Mouse (Mus musculus) liver, embryonic 15.5 days (tissue): ENCODE results near the gene Rab6b. TPM values are rescaled to one million over a fixed set of nuclear protein-coding genes. Genes with fewer than 3 reads are reported as not detected.
"Not testable (repeated sequence)": the region's sequence is repeated elsewhere in the genome, so short reads cannot be mapped to it uniquely, and the experiment has no call there.

Source experiments
- ATAC-seq: fragments of 200-750 bp; cut with Nextera tagmentation; 2 replicates; pipeline ENCODE4 v1.8.0; 2017; ENCODE audit warnings: moderate number of reproducible peaks, mild to moderate bottlenecking, moderate library complexity; ENCODE audit not compliant: insufficient read depth
- H3K27ac ChIP-seq: fragments of 300-500 bp; sonication (generic); replicated peaks from 2 replicates; pipeline ENCODE4 v1.5.1; 2015; ENCODE audit warnings: mild to moderate bottlenecking, inconsistent platforms
- H3K27me3 ChIP-seq: fragments of 300-500 bp; sonication (generic); 2 replicates; pipeline ENCODE4 v1.6.1; 2015; ENCODE audit warnings: mild to moderate bottlenecking, inconsistent platforms
- H3K36me3 ChIP-seq: fragments of 300-500 bp; sonication (generic); replicated peaks from 2 replicates; pipeline ENCODE4 v1.6.1; 2015; ENCODE audit warnings: moderate library complexity, mild to moderate bottlenecking, inconsistent platforms
- H3K4me1 ChIP-seq: fragments of 300-500 bp; sonication (generic); replicated peaks from 2 replicates; pipeline ENCODE4 v1.6.1; 2015; ENCODE audit warnings: inconsistent platforms
- H3K4me2 ChIP-seq: fragments of 300-500 bp; sonication (generic); 2 replicates; pipeline ENCODE4 v1.6.1; 2015; ENCODE audit warnings: moderate library complexity, mild to moderate bottlenecking, inconsistent platforms
- H3K4me3 ChIP-seq: fragments of 300-500 bp; sonication (generic); replicated peaks from 2 replicates; pipeline ENCODE4 v1.5.1; 2015; ENCODE audit warnings: mild to moderate bottlenecking, inconsistent platforms
- H3K9ac ChIP-seq: fragments of 300-500 bp; sonication (generic); 2 replicates; pipeline ENCODE4 v1.6.1; 2015; ENCODE audit warnings: moderate library complexity, mild to moderate bottlenecking, inconsistent platforms
- H3K9me3 ChIP-seq: fragments of 300-500 bp; sonication (generic); replicated peaks from 2 replicates; pipeline ENCODE4 v1.6.1; 2016; ENCODE audit warnings: inconsistent platforms
- WGBS: fragments of 180-500 bp; shearing (Covaris S2); methylation state at CpG from one replicate; pipeline ENCODE4 v1.1.7; 2015; ENCODE audit warnings: mixed read lengths; ENCODE audit not compliant: insufficient replicate concordance; 5-methylcytosine and 5-hydroxymethylcytosine counted together
- polyA plus RNA-seq: library from polyadenylated mRNA; unstranded; fragments of >200 nt; fragmentation: Nextera tagmentation; extraction: Ambion mirVana; gene quantifications from 2 replicates; pipeline ENCODE4 v1.2.1, GENCODE M21; 2015

The Rab6b gene
- polyA plus RNA-seq, 1 experiment from 2014 or later = 0.18 TPM

GRCm38 (mm10) chr9:103145351-103145750 lies 33.8 kb downstream of the Rab6b start:
- Histone ChIP-seq H3K9ac (no peak overlapping the region), H3K36me3 (no peaks in the 10 kb centered on the region)

DNA sequence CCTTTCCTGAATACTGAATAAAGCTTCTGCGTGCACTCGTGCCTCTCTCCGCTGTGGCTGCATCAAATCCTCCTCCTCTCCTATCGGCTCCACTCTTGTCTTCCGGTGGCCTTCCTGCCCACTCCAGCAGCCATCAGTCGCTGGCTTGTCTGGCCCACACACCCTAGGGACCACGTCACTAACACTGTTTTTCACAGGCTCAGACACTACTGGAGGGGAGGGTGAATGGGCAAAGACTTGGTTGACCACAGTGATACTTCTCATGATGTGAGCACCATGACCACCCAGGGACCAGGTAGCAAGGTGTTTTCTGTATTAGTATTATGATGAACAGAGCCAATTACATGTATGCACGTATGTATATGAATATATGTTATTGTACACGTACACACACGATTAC lies 34.7 kb downstream of the Rab6b start:
- Histone ChIP-seq H3K9me3 (no peaks in the 10 kb centered on the region), H3K4me1 (no peaks in the 10 kb centered on the region), H3K4me2 (no peak overlapping the region), H3K36me3 (no peaks in the 10 kb centered on the region), H3K4me3 (no peak overlapping the region), H3K27ac (no peak overlapping the region), H3K27me3 (no peaks in the 10 kb centered on the region), H3K9ac (no peak overlapping the region)
- 64% methylated on average over 10 of the region's 10 CpGs for whole genome bisulfite sequencing
- no peak for ATAC-seq

More at GRCm38 (mm10) chr9:103145351-103145750, 33.8 kb downstream of the Rab6b start:
- Histone ChIP-seq H3K4me3 (no peak overlapping the region), H3K4me1 (no peaks in the 10 kb centered on the region), H3K27ac (no peak overlapping the region), H3K27me3 (no peaks in the 10 kb centered on the region), H3K9me3 (no peaks in the 10 kb centered on the region), H3K4me2 (no peak overlapping the region)
- WGBS = 64% methylated on average over 5 of the region's 5 CpGs
- ATAC-seq = no peak

DNA sequence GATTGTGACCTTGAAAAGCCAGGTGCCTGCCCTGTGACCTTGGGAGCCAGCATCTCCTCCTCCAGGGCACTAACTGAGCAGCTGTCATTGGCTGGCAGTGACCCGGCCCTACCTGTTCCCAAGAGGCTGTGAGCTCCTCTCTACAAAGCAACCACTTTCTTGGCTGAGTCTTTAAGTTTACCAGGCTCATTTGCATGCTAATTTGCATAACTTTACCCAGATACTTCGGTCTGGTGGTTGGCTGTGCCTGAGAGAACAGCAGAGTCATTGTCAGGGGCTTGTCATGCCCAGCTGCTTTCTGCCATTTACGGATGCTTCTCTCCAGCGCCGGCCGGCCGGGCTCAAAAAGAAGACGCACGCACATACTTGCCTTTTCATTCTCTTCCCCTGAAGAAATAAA lies 35.1 kb downstream of the Rab6b start:
- no peak overlapping the region for H3K4me2 ChIP-seq
- no peaks in the 10 kb centered on the region for H3K27me3 ChIP-seq
- no peaks in the 10 kb centered on the region for H3K36me3 ChIP-seq
- H3K27ac ChIP-seq = no peak overlapping the region
- no peak overlapping the region for H3K9ac ChIP-seq
- no peaks in the 10 kb centered on the region for H3K9me3 ChIP-seq
- no peaks in the 10 kb centered on the region for H3K4me1 ChIP-seq
- no peak for ATAC-seq
- no peak overlapping the region for H3K4me3 ChIP-seq
- WGBS = 59% methylated on average over 9 of the region's 9 CpGs

- Histone ChIP-seq H3K4me2 (no peak overlapping the region), H3K36me3 (no peaks in the 10 kb centered on the region), H3K4me1 (no peaks in the 10 kb centered on the region), H3K9ac (no peak overlapping the region), H3K9me3 (no peaks in the 10 kb centered on the region), H3K4me3 (no peak overlapping the region), H3K27ac (no peak overlapping the region), H3K27me3 (no peaks in the 10 kb centered on the region)
- 69% methylated on average over 13 of the region's 13 CpGs for WGBS
- ATAC-seq = no peak
Measured at GRCm38 (mm10) chr9:103147103-103147502, 35.5 kb downstream of the Rab6b start.

GRCm38 (mm10) chr9:103149074-103149799 lies 37.6 kb downstream of the Rab6b start:
- H3K27ac ChIP-seq = no peak overlapping the region
- H3K4me2 ChIP-seq = no peak overlapping the region
- ATAC-seq = no peak
- no peaks in the 10 kb centered on the region for H3K9me3 ChIP-seq
- H3K4me3 ChIP-seq = no peak overlapping the region
- 46% methylated on average over 12 of the region's 12 CpGs for WGBS
- no peak overlapping the region for H3K9ac ChIP-seq
- no peaks in the 10 kb centered on the region for H3K4me1 ChIP-seq
- H3K27me3 ChIP-seq = no peaks in the 10 kb centered on the region
- H3K36me3 ChIP-seq = no peaks in the 10 kb centered on the region

DNA sequence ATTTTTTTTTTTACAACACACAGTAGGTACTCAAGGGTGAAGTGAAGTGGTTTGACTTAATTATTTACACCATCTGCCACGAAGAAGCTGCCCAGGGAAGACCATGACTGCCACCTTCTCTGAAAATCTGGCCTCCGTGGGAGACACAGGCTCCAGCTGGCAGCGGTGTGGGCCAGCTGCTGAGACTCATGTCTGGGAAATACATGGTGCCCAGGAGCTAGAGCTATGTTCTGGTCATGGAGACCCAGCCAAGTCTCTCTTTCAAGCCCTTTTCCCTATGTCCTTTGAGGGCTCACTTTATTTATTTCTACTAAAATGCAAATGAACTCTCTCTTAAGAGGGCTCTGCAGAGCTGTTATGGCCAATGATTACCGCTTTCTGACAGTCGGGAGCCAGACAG lies 41.7 kb downstream of the Rab6b start:
- Histone ChIP-seq H3K4me2 (no peak overlapping the region), H3K4me1 (no peaks in the 10 kb centered on the region), H3K27ac (no peak overlapping the region), H3K27me3 (no peaks in the 10 kb centered on the region), H3K9me3 (no peaks in the 10 kb centered on the region), H3K36me3 (no peaks in the 10 kb centered on the region), H3K9ac (no peak overlapping the region), H3K4me3 (no peak overlapping the region)
- 59% methylated on average over 5 of the region's 5 CpGs for WGBS
- no peak for ATAC-seq

DNA sequence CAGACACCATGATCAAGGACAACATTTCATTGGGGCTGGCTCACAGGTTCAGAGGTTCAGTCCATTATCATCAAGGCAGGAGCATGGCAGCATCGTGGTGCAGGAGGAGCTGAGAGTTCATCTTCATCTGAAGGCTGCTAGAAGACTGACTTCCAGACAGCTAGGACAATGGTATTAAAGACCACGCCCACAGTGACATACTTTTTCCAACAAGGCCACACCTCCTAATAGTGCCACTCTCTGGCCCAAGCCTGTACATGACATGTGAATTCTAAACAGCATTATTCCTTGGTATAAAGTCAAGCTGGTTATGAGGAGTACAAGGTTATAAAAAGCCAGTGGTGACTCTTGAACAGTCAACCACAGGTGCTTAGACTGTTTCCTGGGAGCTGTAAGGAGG lies 43.0 kb downstream of the Rab6b start:
- Histone ChIP-seq H3K27me3 (no peaks in the 10 kb centered on the region), H3K36me3 (no peaks in the 10 kb centered on the region), H3K4me1 (no peaks in the 10 kb centered on the region), H3K4me2 (no peak overlapping the region), H3K27ac (no peak overlapping the region), H3K4me3 (no peak overlapping the region), H3K9me3 (no peaks in the 10 kb centered on the region), H3K9ac (no peak overlapping the region)
- 50% methylated on average over 2 of the region's 2 CpGs for WGBS
- no peak for ATAC-seq

GRCm38 (mm10) chr9:103155158-103155557 lies 43.6 kb downstream of the Rab6b start:
- WGBS = 66% methylated on average over 7 of the region's 7 CpGs
- not testable (repeated sequence) for H3K27me3 ChIP-seq

DNA sequence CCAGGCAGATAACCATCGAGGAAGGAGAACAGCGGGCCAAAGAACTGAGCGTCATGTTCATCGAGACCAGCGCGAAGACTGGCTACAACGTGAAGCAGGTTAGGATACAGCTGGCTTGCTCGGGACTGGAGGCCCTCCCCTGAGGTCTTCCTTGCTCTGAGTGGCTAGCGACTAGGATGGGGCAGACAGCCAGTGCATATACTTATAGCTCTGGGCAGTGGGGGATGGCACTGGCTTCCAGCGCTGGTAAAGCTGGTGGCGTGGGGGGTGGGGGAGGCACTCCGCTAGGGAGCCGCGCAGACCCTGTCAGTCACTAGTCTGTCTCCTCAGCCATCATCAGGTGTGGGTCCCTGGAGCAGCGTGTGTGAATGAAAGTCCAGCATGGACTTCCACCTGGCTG lies 52.2 kb downstream of the Rab6b start:
- no peaks in the 10 kb centered on the region for H3K27me3 ChIP-seq
- no peaks in the 10 kb centered on the region for H3K36me3 ChIP-seq
- H3K27ac ChIP-seq = no peak overlapping the region
- H3K9me3 ChIP-seq = no peaks in the 10 kb centered on the region
- WGBS = 66% methylated on average over 15 of the region's 15 CpGs
- no peak overlapping the region for H3K4me2 ChIP-seq
- ATAC-seq = no peak
- H3K9ac ChIP-seq = no peak overlapping the region
- no peak overlapping the region for H3K4me3 ChIP-seq
- H3K4me1 ChIP-seq = no peaks in the 10 kb centered on the region

More at GRCm38 (mm10) chr9:103155158-103155557, 43.6 kb downstream of the Rab6b start:
- ATAC-seq, H3K4me3 ChIP-seq, H3K36me3 ChIP-seq, H3K9me3 ChIP-seq, H3K27ac ChIP-seq, H3K9ac ChIP-seq, H3K4me1 ChIP-seq, H3K4me2 ChIP-seq: not testable (repeated sequence)

- Histone ChIP-seq H3K4me2 (no peak overlapping the region), H3K27me3 (no peaks in the 10 kb centered on the region), H3K36me3 (no peaks in the 10 kb centered on the region), H3K9me3 (no peaks in the 10 kb centered on the region), H3K9ac (no peak overlapping the region), H3K27ac (no peak overlapping the region), H3K4me1 (no peaks in the 10 kb centered on the region), H3K4me3 (no peak overlapping the region)
- WGBS = 71% methylated on average over 6 of the region's 6 CpGs
- no peak for ATAC-seq
Measured at GRCm38 (mm10) chr9:103168046-103168445, 56.5 kb downstream of the Rab6b start.

GRCm38 (mm10) chr9:103168771-103169170 lies 57.2 kb downstream of the Rab6b start:
- no peaks in the 10 kb centered on the region for H3K36me3 ChIP-seq
- H3K4me1 ChIP-seq = no peaks in the 10 kb centered on the region
- WGBS = 66% methylated on average over 7 of the region's 7 CpGs
- no peaks in the 10 kb centered on the region for H3K27me3 ChIP-seq
- no peak for ATAC-seq
- no peak overlapping the region for H3K4me3 ChIP-seq
- no peaks in the 10 kb centered on the region for H3K9me3 ChIP-seq
- H3K4me2 ChIP-seq = no peak overlapping the region
- no peak overlapping the region for H3K9ac ChIP-seq
- H3K27ac ChIP-seq = no peak overlapping the region
